Mouse (Mus musculus) midbrain, embryonic 11.5 days (tissue): ENCODE data around the gene Sphkap. TPM values are rescaled to one million over a fixed set of nuclear protein-coding genes. Genes with fewer than 3 reads are reported as not detected.
A peak's percentile ranks its signal among the peaks of the same experiment; 100 is the strongest.

Experiments used
- ATAC-seq: fragments of 200-750 bp; cut with Nextera tagmentation; 2 replicates; pipeline ENCODE4 v1.8.0; 2017; ENCODE audit warnings: moderate TSS enrichment, moderate library complexity; ENCODE audit not compliant: low FRiP score
- DNase-seq: peaks from one replicate; pipeline ENCODE4 v3.0.0; 2015; ENCODE audit warnings: low spot score; ENCODE audit errors: missing footprints
- H3K27ac ChIP-seq: fragments of 300-500 bp; sonication (generic); 2 replicates; pipeline ENCODE4 v1.5.1; 2014; ENCODE audit warnings: low read depth, low read length
- H3K27me3 ChIP-seq: fragments of 300-500 bp; sonication (generic); 2 replicates; pipeline ENCODE4 v1.6.1; 2014; ENCODE audit warnings: mild to moderate bottlenecking, low read length, moderate library complexity, mixed read lengths; ENCODE audit not compliant: control insufficient read depth, insufficient read depth
- H3K36me3 ChIP-seq: fragments of 300-500 bp; sonication (generic); 2 replicates; pipeline ENCODE4 v1.6.1; 2014; ENCODE audit warnings: mild to moderate bottlenecking, low read length, moderate library complexity, mixed read lengths; ENCODE audit not compliant: control insufficient read depth, insufficient read depth
- H3K4me1 ChIP-seq: fragments of 300-500 bp; sonication (generic); 2 replicates; pipeline ENCODE4 v1.6.1; 2014; ENCODE audit warnings: low read length; ENCODE audit not compliant: control insufficient read depth, insufficient read depth
- H3K4me2 ChIP-seq: fragments of 300-500 bp; sonication (generic); 2 replicates; pipeline ENCODE4 v1.6.1; 2014; ENCODE audit warnings: mild to moderate bottlenecking, moderate library complexity
- H3K4me3 ChIP-seq: fragments of 300-500 bp; sonication (generic); 2 replicates; pipeline ENCODE4 v1.5.1; 2014; ENCODE audit warnings: low read depth, low read length
- H3K9ac ChIP-seq: fragments of 300-500 bp; sonication (generic); 2 replicates; pipeline ENCODE4 v1.6.1; 2014; ENCODE audit warnings: low read length
- H3K9me3 ChIP-seq: fragments of 300-500 bp; sonication (generic); 2 replicates; pipeline ENCODE4 v1.6.1; 2016; ENCODE audit warnings: low read length; ENCODE audit not compliant: control insufficient read depth
- whole genome bisulfite sequencing: fragments of 180-500 bp; shearing (Covaris S2); extraction: QIAGEN DNeasy Blood & Tissue Kit; methylation state at CpG from one replicate; pipeline ENCODE4 v1.1.7; 2014; 5-methylcytosine and 5-hydroxymethylcytosine counted together
- polyA plus RNA-seq: library from polyadenylated mRNA; unstranded; fragments of >200 nt; fragmentation: Nextera tagmentation; extraction: Ambion mirVana; gene quantifications from 2 replicates; pipeline ENCODE4 v1.2.1, GENCODE M21; 2014

Gene Sphkap
- polyA plus RNA-seq, 1 experiment from 2014 or later, result 0.98 TPM

DNA sequence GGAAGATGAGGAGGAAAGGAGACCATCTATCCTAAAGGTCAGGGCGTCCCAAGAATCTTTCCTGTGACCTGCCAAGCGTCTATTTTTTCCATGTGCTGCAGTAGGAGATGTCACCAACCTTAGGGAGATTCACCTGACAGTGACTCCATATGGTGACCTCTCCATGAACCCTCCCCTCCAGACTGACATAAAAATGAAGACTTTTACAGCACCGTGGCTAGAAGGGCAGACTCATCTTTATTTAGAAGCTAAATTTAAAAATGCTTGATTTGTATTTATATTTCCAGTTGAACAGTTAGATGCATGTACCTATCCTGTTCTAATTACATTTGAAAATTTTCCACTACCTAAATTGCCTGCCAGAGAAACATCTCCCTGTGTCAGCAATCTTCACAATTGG lies 180.1 kb downstream of the Sphkap start:
- no peaks in the 10 kb centered on the region for H3K9me3 ChIP-seq
- WGBS, result 92% methylated on average over 3 of the region's 3 CpGs
- H3K27ac ChIP-seq, result no peak overlapping the region
- H3K4me1 ChIP-seq, result no peaks in the 10 kb centered on the region
- H3K36me3 ChIP-seq, result no peaks in the 10 kb centered on the region
- no peak overlapping the region for H3K9ac ChIP-seq
- DNase-seq (no peak), ATAC-seq (no peak)
- H3K4me3 ChIP-seq, result no peak overlapping the region
- no peaks in the 10 kb centered on the region for H3K27me3 ChIP-seq
- no peak overlapping the region for H3K4me2 ChIP-seq

DNA sequence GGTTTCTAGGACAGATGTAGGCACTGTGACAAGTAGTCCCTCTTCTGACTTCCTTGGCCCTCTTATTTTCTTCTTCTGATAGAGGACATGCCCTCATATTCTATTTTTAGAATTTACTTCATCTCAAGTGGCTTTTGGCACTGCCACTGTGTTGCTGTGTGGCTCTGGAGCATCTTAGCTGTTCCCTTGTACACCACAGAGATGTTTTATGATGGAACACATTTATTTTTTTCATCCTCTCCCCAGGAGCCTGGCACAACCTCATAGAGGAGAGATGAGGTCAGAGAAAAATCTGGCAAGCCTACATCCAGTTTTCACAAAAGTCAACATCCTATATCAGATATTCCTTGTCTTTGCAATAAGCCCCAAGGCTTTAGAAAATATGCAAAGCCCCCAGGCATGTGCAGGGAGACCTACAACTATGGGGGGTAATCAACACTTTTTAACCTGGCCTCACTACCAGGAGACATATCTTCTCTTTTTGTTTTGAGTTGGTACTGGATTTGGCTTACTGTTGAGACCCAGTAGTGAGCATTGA lies 183.5 kb downstream of the Sphkap start:
- Histone ChIP-seq H3K4me1 (no peaks in the 10 kb centered on the region), H3K9ac (no peak overlapping the region), H3K9me3 (no peaks in the 10 kb centered on the region), H3K27ac (no peak overlapping the region), H3K4me2 (no peak overlapping the region), H3K4me3 (no peak overlapping the region), H3K27me3 (no peaks in the 10 kb centered on the region), H3K36me3 (no peaks in the 10 kb centered on the region)
- DNase-seq, result no peak
- ATAC-seq, result no peak

GRCm38 (mm10) chr1:83223072-83223471 lies 184.9 kb downstream of the Sphkap start:
- Histone ChIP-seq H3K4me3 (no peak overlapping the region), H3K36me3 (no peaks in the 10 kb centered on the region), H3K27me3 (no peaks in the 10 kb centered on the region), H3K4me2 (no peak overlapping the region), H3K4me1 (no peaks in the 10 kb centered on the region), H3K9me3 (no peaks in the 10 kb centered on the region), H3K27ac (no peak overlapping the region), H3K9ac (no peak overlapping the region)
- DNase-seq (peak; percentile 82), ATAC-seq (no peak)
- 77% methylated on average over 1 of the region's 1 CpGs for WGBS

DNA sequence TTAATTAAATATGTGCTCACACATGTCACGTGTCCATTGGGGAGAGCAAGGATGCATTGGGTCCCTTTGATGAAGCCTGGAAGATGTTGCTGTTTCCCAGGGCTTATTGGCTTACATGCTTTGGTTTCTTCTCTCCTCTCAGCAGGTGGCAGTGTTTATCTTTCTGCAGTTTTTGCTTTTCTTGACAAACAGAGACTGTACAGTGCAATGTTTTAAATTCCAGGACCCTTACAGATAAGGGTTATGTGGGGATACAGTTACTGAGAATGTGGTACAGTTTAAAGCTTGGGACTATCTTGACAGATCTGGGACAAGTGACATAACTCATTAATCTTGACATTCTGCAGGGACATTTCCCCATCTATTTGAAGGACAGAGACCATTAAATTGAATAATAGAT lies 189.7 kb downstream of the Sphkap start:
- 55% methylated on average over 1 of the region's 1 CpGs for WGBS
- H3K27me3 ChIP-seq, result no peaks in the 10 kb centered on the region
- no peak overlapping the region for H3K4me2 ChIP-seq
- no peak overlapping the region for H3K27ac ChIP-seq
- H3K36me3 ChIP-seq, result no peaks in the 10 kb centered on the region
- no peaks in the 10 kb centered on the region for H3K4me1 ChIP-seq
- DNase-seq (no peak), ATAC-seq (no peak)
- H3K9ac ChIP-seq, result no peak overlapping the region
- no peaks in the 10 kb centered on the region for H3K9me3 ChIP-seq
- no peak overlapping the region for H3K4me3 ChIP-seq

- Histone ChIP-seq H3K4me1 (no peaks in the 10 kb centered on the region), H3K9ac (no peak overlapping the region), H3K27me3 (no peaks in the 10 kb centered on the region), H3K4me2 (no peak overlapping the region), H3K27ac (no peak overlapping the region), H3K9me3 (no peaks in the 10 kb centered on the region), H3K4me3 (no peak overlapping the region), H3K36me3 (no peaks in the 10 kb centered on the region)
- DNase-seq (no peak), ATAC-seq (no peak)
- 87% methylated on average over 1 of the region's 1 CpGs for WGBS
Measured at GRCm38 (mm10) chr1:83209981-83210380, 198.0 kb downstream of the Sphkap start.

Other genes starting within 250 kb of the Sphkap start
- 0.40 TPM in 1 of 2 replicates, not detected in the other for gene Daw1, start 248.4 kb downstream of the Sphkap start, polyA plus RNA-seq